Mouse (Mus musculus) neural tube, embryonic 12.5 days (tissue): ENCODE data around the gene Rel. TPM values are rescaled to one million over a fixed set of nuclear protein-coding genes. Genes with fewer than 3 reads are reported as not detected.

Source experiments
- ATAC-seq: fragments of 200-750 bp; cut with Nextera tagmentation; 2 replicates; pipeline ENCODE4 v1.8.0; 2017; ENCODE audit warnings: low read depth, mild to moderate bottlenecking, moderate TSS enrichment, moderate library complexity; ENCODE audit not compliant: low FRiP score
- H3K27ac ChIP-seq: fragments of 300-500 bp; sonication (generic); 2 replicates; pipeline ENCODE4 v1.5.1; 2016
- H3K27me3 ChIP-seq: fragments of 300-500 bp; sonication (generic); replicated peaks from 2 replicates; pipeline ENCODE4 v1.6.1; 2016; ENCODE audit warnings: mild to moderate bottlenecking
- H3K36me3 ChIP-seq: fragments of 300-500 bp; sonication (generic); 2 replicates; pipeline ENCODE4 v1.6.1; 2016; ENCODE audit warnings: mild to moderate bottlenecking
- H3K4me1 ChIP-seq: fragments of 300-500 bp; sonication (generic); 2 replicates; pipeline ENCODE4 v1.6.1; 2016
- H3K4me2 ChIP-seq: fragments of 300-500 bp; sonication (generic); replicated peaks from 2 replicates; pipeline ENCODE4 v1.6.1; 2016; ENCODE audit warnings: mild to moderate bottlenecking
- H3K4me3 ChIP-seq: fragments of 300-500 bp; sonication (generic); 2 replicates; pipeline ENCODE4 v1.5.1; 2016
- H3K9ac ChIP-seq: fragments of 300-500 bp; sonication (generic); 2 replicates; pipeline ENCODE4 v1.6.1; 2016; ENCODE audit warnings: mild to moderate bottlenecking
- H3K9me3 ChIP-seq: fragments of 300-500 bp; sonication (generic); 2 replicates; pipeline ENCODE4 v1.6.1; 2016; ENCODE audit warnings: mild to moderate bottlenecking
- WGBS: fragments of 180-500 bp; shearing (Covaris S2); methylation state at CpG from one replicate; pipeline ENCODE4 v1.1.7; 2016; 5-methylcytosine and 5-hydroxymethylcytosine counted together
- polyA plus RNA-seq: library from polyadenylated mRNA; unstranded; fragments of >200 nt; fragmentation: Nextera tagmentation; extraction: Ambion mirVana; gene quantifications from 2 replicates; pipeline ENCODE4 v1.2.1, GENCODE M21; 2016

Rel gene
- polyA plus RNA-seq, 1 experiment from 2014 or later, result 0.80 TPM

DNA sequence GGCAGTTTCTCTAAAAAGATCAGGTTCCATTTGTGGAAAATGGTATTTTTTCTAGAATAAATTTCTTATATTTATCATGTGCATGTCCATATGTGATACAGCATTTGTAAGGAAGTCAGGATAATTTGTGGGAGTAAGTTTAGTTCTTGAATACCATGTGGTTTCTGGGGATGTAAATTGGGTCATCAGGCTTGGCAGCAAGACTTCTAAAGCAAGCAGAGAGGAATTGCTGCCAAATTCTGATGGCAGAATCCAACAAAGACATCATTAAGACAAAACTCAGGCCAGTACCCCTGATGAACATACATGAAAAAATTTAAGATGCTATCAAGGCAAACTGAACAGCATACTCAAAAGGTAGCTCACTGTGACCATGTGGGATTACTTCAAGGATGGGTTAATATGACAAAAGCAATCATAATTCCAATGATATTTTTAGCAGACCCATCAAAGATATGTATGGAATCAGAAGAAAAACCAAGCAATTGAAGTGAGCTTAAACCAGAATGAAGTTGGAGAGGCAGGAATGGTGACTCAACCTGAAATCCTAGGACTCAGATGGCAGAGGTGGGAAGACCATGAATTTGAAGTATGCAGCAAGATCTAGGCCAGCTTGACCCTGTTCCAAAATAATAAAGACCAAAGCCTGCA, 34.8 kb downstream of the Rel start:
- no peak overlapping the region for H3K27ac ChIP-seq
- peaks cover 15% of the 10 kb centered on the region; the same call in 1 of the 2 replicates for H3K36me3 ChIP-seq
- H3K9ac ChIP-seq, result no peak overlapping the region
- no peak overlapping the region for H3K4me3 ChIP-seq
- no peak for ATAC-seq
- no peaks in the 10 kb centered on the region for H3K9me3 ChIP-seq
- H3K4me2 ChIP-seq, result no peak overlapping the region
- H3K4me1 ChIP-seq, result no peaks in the 10 kb centered on the region
- no peaks in the 10 kb centered on the region for H3K27me3 ChIP-seq

DNA sequence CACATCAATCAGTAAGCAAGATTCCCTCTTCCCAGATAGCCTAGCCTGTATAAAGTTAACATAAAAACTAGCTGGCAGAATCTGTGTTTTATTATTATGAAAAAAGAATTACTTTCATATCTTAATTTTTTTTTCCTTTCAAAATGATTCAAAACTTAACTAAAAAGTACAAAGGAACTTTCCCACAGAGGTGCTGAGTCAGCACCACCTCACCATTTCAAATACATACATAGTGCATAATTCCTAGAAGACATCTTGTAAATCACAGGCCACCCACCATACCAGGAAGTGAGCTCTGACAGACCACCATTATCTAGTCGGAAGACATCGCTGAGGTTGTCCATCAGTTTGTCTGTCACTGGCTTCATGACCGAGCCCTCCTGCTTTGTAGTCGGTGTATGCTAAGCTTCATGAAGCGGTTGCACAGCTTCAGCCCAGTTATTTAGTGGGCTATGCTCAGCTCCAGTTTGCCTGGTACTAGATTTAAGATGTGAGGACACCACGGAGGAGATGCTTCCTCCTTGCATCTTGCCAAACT, 36.0 kb downstream of the Rel start:
- no peak overlapping the region for H3K4me3 ChIP-seq
- no peak for ATAC-seq
- WGBS, result 89% methylated on average over 6 of the region's 6 CpGs
- no peak overlapping the region for H3K4me2 ChIP-seq
- peaks cover 19% of the 10 kb centered on the region; the same call in 1 of the 2 replicates for H3K36me3 ChIP-seq
- H3K9me3 ChIP-seq, result no peaks in the 10 kb centered on the region
- no peaks in the 10 kb centered on the region for H3K27me3 ChIP-seq
- no peaks in the 10 kb centered on the region for H3K4me1 ChIP-seq
- H3K9ac ChIP-seq, result no peak overlapping the region
- H3K27ac ChIP-seq, result no peak overlapping the region

DNA sequence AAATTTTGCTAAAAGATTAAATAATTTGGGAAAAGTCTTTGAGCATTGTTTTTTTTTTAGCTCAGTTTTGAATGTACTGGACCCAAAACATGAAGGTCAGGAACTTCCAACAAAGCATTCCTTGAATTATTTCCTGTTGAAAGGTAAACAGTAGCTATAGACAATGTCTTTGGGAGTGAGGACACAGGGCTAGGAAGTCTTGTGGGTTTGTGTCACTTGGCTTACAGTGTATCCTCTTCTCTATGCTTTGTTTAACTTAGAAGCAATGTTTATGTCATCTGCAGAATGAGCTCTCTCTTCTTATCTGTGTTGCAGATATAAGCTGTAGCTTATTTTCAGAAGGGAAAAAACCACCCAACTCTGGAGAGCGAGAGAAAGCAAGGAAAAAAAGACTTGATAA, 37.9 kb downstream of the Rel start:
- no peaks in the 10 kb centered on the region for H3K9me3 ChIP-seq
- no peak overlapping the region for H3K4me2 ChIP-seq
- no peak for ATAC-seq
- WGBS, result 93% methylated on average over 1 of the region's 1 CpGs
- no peaks in the 10 kb centered on the region for H3K4me1 ChIP-seq
- H3K36me3 ChIP-seq, result peaks cover 33% of the 10 kb centered on the region; the same call in 1 of the 2 replicates
- no peak overlapping the region for H3K27ac ChIP-seq
- H3K27me3 ChIP-seq, result no peaks in the 10 kb centered on the region
- no peak overlapping the region for H3K4me3 ChIP-seq
- H3K9ac ChIP-seq, result no peak overlapping the region

DNA sequence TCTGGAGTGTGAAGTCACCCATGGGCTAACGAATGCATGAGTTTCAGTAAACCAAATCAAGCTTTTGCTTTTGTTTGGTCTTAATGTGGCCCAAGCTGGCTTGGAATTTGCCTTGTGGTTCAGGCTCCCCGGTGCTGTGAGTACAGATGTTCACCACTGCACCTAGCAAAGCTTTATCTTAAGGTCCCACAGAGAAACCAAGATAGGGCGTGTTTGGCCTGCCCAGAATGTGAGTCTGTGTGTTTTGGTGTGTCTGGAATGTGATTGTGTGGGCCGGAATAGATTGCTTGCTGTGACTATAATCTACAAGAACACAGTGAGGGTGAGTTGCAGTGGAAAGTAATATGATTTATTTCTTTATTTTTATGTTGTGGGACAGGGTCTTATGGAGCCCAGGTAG, 40.6 kb downstream of the Rel start:
- Histone ChIP-seq H3K4me3 (no peak overlapping the region), H3K27me3 (no peaks in the 10 kb centered on the region), H3K27ac (no peak overlapping the region), H3K4me1 (no peaks in the 10 kb centered on the region), H3K4me2 (no peak overlapping the region), H3K9ac (no peak overlapping the region), H3K9me3 (no peaks in the 10 kb centered on the region), H3K36me3 (peaks cover 55% of the 10 kb centered on the region)
- 90% methylated on average over 4 of the region's 4 CpGs for WGBS
- no peak for ATAC-seq

DNA sequence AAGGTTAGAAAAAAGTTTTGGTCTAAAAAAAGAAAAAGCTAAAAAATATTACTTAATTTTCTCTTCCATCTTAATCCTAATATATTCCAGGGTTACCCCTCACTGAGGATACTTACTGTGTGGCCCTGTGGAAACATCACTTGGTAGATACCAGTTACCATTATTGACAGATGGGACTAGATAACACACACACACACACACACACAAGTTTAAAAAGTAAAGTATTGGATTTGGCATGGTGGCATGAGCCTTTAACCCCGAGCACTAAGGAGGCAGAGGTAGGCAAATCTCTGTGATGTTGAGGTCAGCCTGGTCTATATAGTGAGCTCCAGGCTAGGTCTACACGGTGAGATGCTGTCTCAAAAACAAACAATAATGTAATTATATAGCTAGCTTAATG, 42.6 kb downstream of the Rel start:
- Histone ChIP-seq H3K4me2 (no peak overlapping the region), H3K27me3 (no peaks in the 10 kb centered on the region), H3K4me1 (no peaks in the 10 kb centered on the region), H3K9ac (no peak overlapping the region), H3K9me3 (no peaks in the 10 kb centered on the region), H3K27ac (no peak overlapping the region), H3K4me3 (no peak overlapping the region), H3K36me3 (peaks cover 53% of the 10 kb centered on the region)
- no peak for ATAC-seq
- 94% methylated on average over 2 of the region's 2 CpGs for WGBS

DNA sequence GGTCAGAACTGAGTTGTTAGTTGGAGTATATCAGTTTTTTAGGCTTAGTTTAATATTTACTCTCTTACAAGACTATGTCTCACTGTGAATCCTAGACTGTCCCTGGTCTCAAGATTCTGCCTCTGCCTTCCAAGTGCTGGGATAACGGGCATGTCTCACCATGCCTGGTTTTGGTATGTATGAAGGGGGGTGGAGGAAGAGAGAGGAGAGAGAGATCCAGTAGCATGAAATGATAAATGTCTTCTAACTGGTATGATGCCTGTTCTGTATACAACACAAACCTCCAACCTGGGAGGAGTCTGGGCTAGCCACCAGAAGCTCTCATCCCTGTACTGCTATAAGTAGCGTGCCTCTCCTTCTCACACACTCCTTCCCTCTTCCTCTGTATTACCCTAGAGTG, 44.3 kb downstream of the Rel start:
- no peak overlapping the region for H3K4me2 ChIP-seq
- 92% methylated on average over 2 of the region's 2 CpGs for WGBS
- H3K27me3 ChIP-seq, result no peaks in the 10 kb centered on the region
- no peak overlapping the region for H3K27ac ChIP-seq
- H3K9me3 ChIP-seq, result no peaks in the 10 kb centered on the region
- ATAC-seq, result no peak
- peaks cover 62% of the 10 kb centered on the region for H3K36me3 ChIP-seq
- no peak overlapping the region for H3K9ac ChIP-seq
- H3K4me3 ChIP-seq, result no peak overlapping the region
- H3K4me1 ChIP-seq, result no peaks in the 10 kb centered on the region

DNA sequence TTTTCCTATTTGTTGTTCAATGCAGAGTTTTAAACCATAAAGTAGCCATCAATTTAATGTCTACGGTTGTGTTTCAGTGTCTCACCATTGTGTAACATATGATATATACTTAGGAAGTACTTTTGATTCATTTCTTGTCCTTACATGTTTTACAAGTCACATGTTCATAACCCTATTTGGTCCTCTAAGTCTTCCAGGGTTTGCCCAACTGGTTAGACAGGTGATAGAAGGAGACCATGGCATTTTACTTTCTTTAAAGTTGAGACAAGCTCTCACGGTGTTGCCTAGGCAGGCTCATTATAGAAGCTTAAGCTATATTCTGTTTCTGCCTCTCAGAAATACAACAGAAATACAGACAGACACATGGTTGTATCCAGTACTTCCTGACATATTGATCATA, 44.9 kb downstream of the Rel start:
- Histone ChIP-seq H3K4me1 (no peaks in the 10 kb centered on the region), H3K27ac (no peak overlapping the region), H3K4me3 (no peak overlapping the region), H3K9me3 (no peaks in the 10 kb centered on the region), H3K27me3 (no peaks in the 10 kb centered on the region), H3K9ac (no peak overlapping the region), H3K36me3 (peaks cover 63% of the 10 kb centered on the region), H3K4me2 (no peak overlapping the region)
- 95% methylated on average over 2 of the region's 2 CpGs for WGBS
- ATAC-seq, result no peak

DNA sequence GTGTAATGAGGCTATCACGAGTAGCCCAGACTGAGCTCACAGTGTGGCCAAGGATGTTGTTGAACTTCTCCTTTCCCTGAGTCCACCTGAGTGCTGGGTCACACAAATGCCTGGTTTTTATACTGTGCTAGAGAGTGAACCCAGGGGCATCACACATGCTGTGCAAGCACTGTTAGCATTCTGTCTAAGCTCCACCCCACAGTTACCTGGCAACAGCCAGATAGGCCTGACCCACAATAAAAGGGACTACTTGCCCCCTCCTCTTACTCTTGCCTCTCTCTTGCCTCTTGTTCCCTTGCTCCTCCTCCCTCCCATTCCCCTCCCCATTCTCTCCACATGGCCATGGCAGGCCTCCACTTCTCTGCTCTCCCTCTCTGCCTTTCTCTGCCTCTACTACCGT, 48.4 kb downstream of the Rel start:
- Histone ChIP-seq H3K27ac (no peak overlapping the region), H3K4me3 (no peak overlapping the region), H3K4me1 (no peaks in the 10 kb centered on the region), H3K9me3 (no peaks in the 10 kb centered on the region), H3K36me3 (peaks cover 71% of the 10 kb centered on the region), H3K4me2 (no peak overlapping the region), H3K27me3 (no peaks in the 10 kb centered on the region), H3K9ac (no peak overlapping the region)
- peak; percentile 76 for ATAC-seq
- 18% methylated on average over 2 of the region's 2 CpGs for WGBS

DNA sequence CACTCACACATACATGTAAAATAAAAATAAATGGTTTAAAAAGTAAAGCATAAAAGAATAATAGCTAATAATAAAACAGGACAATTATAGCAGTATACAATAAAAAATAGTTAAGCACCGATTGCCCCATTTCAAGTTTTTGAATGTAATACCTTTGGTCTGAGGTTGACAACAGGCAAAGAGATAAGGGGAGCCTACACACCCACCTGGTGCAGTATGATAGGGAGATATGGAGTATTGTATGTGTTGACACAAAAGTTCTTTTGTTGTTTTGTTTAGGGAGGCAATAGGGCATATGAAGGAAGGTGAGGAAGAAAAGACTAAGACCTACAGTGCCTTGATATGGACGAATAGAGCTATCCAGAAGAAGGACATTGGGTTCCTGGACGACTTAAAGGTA, 50.9 kb downstream of the Rel start:
- ATAC-seq, result no peak
- Histone ChIP-seq H3K4me2 (no peak overlapping the region), H3K4me1 (no peaks in the 10 kb centered on the region), H3K9me3 (no peaks in the 10 kb centered on the region), H3K27ac (no peak overlapping the region), H3K36me3 (peaks cover 71% of the 10 kb centered on the region), H3K9ac (no peak overlapping the region), H3K27me3 (no peaks in the 10 kb centered on the region), H3K4me3 (no peak overlapping the region)
- 90% methylated on average over 3 of the region's 3 CpGs for WGBS

DNA sequence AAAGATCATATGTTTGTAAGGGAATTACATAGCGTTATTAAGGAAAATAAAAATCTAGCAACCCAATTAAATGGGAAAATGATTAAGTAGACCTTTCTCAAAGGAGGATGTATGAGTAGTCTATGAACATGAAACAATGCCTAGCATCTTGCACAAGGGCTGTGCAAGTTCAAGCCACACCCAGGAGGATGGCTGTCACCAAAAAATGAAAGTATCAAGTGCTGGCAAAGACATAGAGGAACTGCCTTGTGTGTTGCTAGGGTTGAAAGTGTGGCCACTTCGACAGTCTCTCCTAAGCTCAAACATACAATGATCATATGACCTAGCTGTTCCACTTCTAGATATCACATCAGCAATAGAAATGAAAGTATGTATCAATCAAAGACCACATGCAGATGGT, 51.9 kb downstream of the Rel start:
- ATAC-seq, result no peak
- H3K27ac ChIP-seq, result no peak overlapping the region
- no peaks in the 10 kb centered on the region for H3K9me3 ChIP-seq
- H3K4me2 ChIP-seq, result no peak overlapping the region
- peaks cover 77% of the 10 kb centered on the region for H3K36me3 ChIP-seq
- H3K4me3 ChIP-seq, result no peak overlapping the region
- H3K27me3 ChIP-seq, result no peaks in the 10 kb centered on the region
- no peaks in the 10 kb centered on the region for H3K4me1 ChIP-seq
- H3K9ac ChIP-seq, result no peak overlapping the region
- WGBS, result 94% methylated on average over 2 of the region's 2 CpGs

DNA sequence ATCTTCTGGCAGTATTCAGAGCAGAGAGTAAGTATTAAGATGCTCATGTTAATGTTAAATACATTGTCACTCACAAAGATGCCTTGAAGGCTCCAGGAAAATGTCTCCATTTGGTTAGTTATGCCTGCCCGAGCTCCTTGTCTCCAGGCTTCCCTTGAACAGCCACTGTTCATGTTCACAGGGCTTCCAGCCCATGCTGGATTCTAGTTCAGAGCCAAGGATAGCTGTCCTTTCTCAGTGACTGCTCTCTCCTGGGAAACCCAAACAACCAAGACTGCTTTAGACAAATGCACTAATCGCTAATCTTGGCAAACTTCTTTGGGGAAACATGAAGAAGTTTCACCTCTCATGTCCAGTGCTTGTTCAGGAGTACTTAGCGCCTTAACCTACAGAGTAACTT, 58.5 kb downstream of the Rel start:
- no peak for ATAC-seq
- Histone ChIP-seq H3K4me1 (no peaks in the 10 kb centered on the region), H3K4me2 (no peak overlapping the region), H3K9ac (no peak overlapping the region), H3K27me3 (no peaks in the 10 kb centered on the region), H3K4me3 (no peak overlapping the region), H3K27ac (no peak overlapping the region), H3K36me3 (peaks cover 73% of the 10 kb centered on the region), H3K9me3 (no peaks in the 10 kb centered on the region)
- 97% methylated on average over 3 of the region's 3 CpGs for WGBS

DNA sequence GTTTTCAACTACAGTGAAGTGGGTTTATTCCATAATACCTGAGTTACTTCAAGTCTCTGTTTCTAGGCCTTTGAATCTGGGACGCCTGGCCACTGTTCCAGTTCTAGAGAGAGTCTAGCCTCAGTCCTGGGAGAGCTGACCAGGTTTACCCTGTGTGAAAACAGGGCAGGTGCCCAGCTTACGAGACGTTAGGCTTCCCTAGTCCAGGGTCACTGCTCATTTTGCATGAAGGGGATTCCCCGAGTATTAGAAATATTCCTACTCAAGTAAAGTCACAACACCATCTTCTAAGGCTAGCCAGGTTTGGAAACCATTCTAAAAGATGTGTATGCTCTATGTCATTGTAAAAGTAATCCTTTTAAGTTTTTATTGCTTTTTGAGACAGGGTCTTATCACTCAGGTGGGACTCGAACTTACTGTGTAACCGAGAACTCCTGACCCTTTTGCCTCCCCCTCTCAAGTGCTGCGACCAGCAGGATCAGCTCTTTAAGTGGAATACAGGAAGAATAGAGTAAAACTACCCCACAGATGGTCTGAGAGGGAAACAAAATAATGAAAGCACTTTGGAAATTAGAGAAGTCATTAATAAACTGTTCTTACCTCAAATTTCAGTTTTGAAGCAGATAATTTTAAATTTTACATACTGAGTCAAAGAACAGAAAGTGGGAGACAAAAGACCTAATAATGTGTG, 66.0 kb downstream of the Rel start:
- Histone ChIP-seq H3K4me2 (no peak overlapping the region), H3K36me3 (peaks cover 34% of the 10 kb centered on the region), H3K9ac (no peak overlapping the region), H3K9me3 (no peaks in the 10 kb centered on the region), H3K27me3 (no peaks in the 10 kb centered on the region), H3K4me3 (no peak overlapping the region), H3K27ac (no peak overlapping the region), H3K4me1 (no peaks in the 10 kb centered on the region)
- 82% methylated on average over 7 of the region's 7 CpGs for WGBS
- ATAC-seq, result no peak

DNA sequence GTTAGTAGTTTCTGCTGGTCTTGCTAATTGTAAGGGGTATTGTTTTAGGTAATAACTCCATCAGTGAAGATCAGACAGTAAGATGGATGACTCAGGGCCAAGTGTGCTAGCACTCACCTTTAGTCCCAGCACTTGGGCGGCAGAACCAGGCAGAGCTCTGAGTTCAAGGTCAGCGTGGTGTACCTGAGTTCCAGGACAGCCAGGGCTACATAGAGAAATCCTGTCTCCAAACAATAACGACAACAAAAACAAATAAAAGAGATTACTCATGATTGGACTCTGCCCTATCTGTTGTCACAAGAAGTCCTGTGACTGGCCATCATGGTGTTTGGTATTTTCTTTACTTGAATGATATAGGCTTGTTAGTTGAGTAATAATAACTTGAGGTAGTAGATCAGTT, 68.9 kb downstream of the Rel start:
- Histone ChIP-seq H3K4me1 (no peaks in the 10 kb centered on the region), H3K4me3 (no peak overlapping the region), H3K9ac (no peak overlapping the region), H3K4me2 (no peak overlapping the region), H3K36me3 (peaks cover 16% of the 10 kb centered on the region; the same call in 1 of the 2 replicates), H3K27ac (no peak overlapping the region), H3K9me3 (no peaks in the 10 kb centered on the region), H3K27me3 (no peaks in the 10 kb centered on the region)
- no peak for ATAC-seq
- WGBS, result 87% methylated on average over 3 of the region's 3 CpGs
